Mouse (Mus musculus) olfactory bulb, adult 2 months (tissue): ENCODE results near the gene Scn5a.

Source experiments
- CTCF ChIP-seq: fragments of 200-500 bp; IDR thresholded peaks from 2 replicates; pipeline ENCODE4 v1.5.1; 2012; ENCODE audit warnings: low read depth, mild to moderate bottlenecking, low read length, moderate library complexity; ENCODE audit not compliant: insufficient read depth
- POLR2A ChIP-seq: fragments of 200-500 bp; IDR thresholded peaks from 2 replicates; pipeline ENCODE4 v1.6.1; 2012; ENCODE audit warnings: mild to moderate bottlenecking, low read depth, low read length, moderate library complexity; ENCODE audit not compliant: insufficient read depth

- no peak for TF ChIP-seq CTCF
- no peak for TF ChIP-seq POLR2A
Measured at GRCm38 (mm10) chr9:119498885-119499284, 79.9 kb downstream of the Scn5a start.
